Mouse (Mus musculus) olfactory bulb, adult 2 months (tissue): ENCODE measurements around the gene C1ql4.

ENCODE experiments used
- CTCF ChIP-seq: fragments of 200-500 bp; IDR thresholded peaks from 2 replicates; pipeline ENCODE4 v1.5.1; 2012; ENCODE audit warnings: low read depth, mild to moderate bottlenecking, low read length, moderate library complexity; ENCODE audit not compliant: insufficient read depth
- POLR2A ChIP-seq: fragments of 200-500 bp; IDR thresholded peaks from 2 replicates; pipeline ENCODE4 v1.6.1; 2012; ENCODE audit warnings: mild to moderate bottlenecking, low read depth, low read length, moderate library complexity; ENCODE audit not compliant: insufficient read depth

GRCm38 (mm10) chr15:99129956-99130910 is 42.6 kb upstream of the C1ql4 start:
- TF ChIP-seq POLR2A = no peak
- no peak for TF ChIP-seq CTCF
